Mouse (Mus musculus): ENCODE measurements around the gene Nrxn1. TPM values are rescaled to one million over a fixed set of nuclear protein-coding genes. Genes with fewer than 3 reads are reported as not detected.

Nrxn1 gene
- total RNA-seq, 2 experiments from 2014 or later = 0.42 to 3.4 TPM

DNA sequence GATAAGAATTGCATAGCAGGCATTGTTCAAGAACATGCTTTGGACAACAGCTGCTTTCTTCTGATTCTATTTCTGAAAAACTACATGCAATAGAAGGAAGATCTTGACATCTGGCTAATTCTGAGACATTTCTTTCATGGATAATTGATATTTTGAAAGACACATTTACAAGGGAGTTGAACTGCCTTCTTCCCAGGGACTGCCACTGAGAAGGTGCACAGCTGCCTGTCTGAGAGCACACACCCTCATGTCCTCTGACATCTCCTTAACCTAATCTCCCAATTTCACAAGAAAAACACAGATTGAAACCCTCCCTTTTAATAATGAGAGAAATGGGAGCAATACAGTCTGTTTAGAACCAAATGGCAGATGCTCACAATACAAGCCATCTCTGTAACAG, 884.3 kb downstream of the Nrxn1 start:
- no peak for ATAC-seq (replicated peaks; ENCODE audit: low FRiP score, poor library complexity, severe bottlenecking)

DNA sequence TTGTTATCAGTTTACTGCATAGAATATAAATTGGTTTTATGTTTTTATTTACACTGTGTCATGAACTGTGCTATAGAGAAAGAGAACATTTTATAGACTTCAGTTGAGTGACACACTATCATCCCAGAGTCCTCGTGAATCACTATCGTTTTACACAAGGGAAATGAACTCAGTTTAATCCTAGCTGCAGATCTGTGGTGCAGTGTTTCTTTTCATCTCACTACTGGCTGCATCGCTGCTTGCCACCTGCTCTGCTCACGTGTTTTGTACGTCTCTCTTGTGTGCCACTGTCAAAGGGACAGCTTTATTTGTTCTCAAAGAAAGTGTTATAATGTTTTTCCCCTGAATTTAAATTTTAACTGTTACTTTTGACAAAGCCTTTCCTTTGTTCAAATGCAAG, 885.3 kb downstream of the Nrxn1 start:
- ATAC-seq (replicated peaks; ENCODE audit: low FRiP score, poor library complexity, severe bottlenecking) = no peak

DNA sequence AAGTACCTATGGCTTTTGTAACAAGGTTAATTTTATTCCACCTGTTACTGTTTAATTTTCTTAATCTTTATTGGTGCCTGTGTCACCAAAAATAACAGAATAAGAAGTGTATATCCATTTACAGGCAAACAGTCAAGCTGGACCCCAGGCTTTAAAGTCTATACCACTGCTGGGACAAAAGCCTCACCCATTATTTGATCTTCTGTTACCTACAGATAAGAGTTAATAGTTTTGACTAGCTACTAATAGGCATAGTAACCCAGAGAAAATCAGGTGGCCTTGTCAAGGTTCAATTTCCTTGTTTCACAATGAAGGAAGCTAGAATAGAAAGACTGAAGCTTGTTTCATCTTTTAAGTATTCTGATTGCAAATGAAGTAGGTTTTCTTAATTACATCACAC, 888.9 kb downstream of the Nrxn1 start:
- ATAC-seq (replicated peaks; ENCODE audit: low FRiP score, poor library complexity, severe bottlenecking) = no peak

DNA sequence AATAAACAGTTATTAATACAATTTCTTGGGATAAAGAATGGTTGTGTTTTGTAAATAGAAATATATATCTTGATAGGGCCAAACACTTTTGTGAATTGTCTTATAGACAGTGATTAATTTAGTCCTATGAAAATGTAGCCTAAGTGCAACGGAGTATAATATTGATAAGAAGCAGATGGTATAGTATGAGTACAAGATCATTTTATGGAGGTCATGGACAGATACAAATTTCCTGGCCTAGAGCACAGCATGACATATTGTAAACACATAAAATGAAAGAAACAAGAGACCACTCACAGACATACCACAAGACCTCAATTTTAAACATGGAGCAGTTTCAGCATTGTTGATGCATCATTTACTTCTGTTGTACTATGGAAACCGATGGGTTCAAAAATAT, 890.1 kb downstream of the Nrxn1 start:
- ATAC-seq (replicated peaks; ENCODE audit: low FRiP score, poor library complexity, severe bottlenecking) = no peak

DNA sequence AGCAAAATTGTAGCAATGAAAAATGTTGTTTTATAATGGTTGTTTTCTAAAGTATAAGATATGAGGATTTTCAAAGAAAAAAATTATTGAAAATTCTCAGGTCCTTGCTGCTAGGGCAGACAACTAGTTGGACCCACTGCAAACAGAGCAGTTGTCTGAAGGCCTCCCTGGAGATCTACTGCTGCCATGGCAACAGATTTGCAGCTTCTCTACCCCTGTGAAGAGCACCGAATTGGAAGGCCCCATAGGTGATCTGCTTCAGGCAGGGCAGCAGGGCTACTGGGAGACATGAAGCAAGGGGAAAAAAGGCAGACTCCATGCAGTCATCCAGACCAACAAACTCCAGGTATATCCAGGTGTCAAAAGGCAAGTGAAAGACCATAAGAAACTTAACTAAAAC, 896.1 kb downstream of the Nrxn1 start:
- no peak for ATAC-seq (replicated peaks; ENCODE audit: low FRiP score, poor library complexity, severe bottlenecking)

DNA sequence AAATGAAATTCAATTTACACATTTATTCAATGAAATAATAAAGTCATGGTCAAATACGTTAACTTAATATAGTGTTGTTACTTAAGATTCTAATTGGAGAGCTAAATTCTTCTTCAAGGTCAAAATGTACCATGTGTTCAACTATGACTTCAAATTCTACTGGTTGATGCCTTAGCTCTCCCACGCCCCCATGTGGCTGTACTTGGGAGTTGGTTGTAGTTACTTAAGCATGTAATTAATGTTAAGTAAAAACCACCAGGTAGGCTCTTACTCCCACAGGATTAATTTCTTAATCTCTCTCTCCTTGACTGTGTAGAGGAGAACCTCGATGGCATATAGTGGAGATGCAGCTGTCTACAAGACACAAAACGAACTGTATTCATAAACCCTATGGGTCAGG, 951.3 kb downstream of the Nrxn1 start:
- no peak for ATAC-seq (replicated peaks; ENCODE audit: low FRiP score, poor library complexity, severe bottlenecking)

DNA sequence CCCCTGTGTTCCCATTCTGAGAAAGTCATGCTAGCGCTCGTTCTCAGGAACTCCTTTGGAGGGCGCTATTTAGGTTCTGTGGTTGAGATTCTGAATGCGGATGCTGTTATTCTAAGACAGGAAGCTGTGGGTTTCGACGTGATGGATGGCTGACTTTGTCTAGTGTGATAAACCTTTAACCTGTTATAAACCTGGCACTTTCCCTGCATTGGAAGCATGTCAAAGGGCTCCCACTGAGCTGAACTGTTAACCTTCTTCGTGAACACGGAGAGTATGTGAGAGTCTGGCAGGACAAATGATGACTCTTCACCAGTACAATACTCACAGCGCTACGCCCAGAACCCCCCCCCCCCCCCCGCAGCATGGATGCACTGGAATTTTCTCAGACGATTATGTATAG, 962.0 kb downstream of the Nrxn1 start:
- ATAC-seq (replicated peaks; ENCODE audit: low FRiP score, poor library complexity, severe bottlenecking) = no peak

DNA sequence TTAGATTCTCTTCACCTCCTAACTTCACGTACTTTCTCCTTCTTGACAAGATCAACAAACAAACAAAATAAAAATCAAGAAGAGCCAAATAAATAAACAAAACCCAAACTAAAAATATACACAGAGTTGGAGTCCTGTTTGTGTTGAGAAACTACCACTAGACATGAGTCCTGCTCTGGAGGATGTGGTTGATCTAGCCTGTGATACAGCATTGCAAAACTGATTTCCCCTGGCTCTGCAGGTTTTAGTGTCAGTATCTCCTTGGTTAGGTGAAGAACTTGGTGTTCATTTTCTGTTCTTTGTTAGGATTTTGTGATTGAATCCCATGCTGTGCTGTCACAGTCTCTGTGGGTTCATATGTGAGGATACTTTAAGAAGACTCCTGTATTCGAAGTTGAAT, 963.7 kb downstream of the Nrxn1 start:
- no peak for ATAC-seq (replicated peaks; ENCODE audit: low FRiP score, poor library complexity, severe bottlenecking)

DNA sequence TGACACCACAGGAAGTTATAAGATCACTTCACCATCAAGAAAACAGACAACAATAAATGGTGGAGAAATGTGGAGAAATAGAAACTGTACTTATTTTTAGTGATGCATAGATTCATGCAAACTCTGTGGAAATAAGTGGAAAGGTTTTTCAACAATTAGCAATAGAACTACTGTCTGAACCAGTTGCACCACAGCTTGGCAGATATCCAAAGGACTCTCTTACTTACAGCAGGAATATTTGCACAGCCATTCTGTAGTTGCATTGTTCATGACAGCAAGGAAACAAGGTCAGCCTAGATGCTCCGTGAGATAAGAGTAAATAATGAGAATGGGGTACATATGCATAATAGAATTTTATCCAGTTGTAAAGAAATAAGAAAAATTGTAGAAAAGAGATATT, 965.3 kb downstream of the Nrxn1 start:
- ATAC-seq (replicated peaks; ENCODE audit: low FRiP score, poor library complexity, severe bottlenecking) = no peak

DNA sequence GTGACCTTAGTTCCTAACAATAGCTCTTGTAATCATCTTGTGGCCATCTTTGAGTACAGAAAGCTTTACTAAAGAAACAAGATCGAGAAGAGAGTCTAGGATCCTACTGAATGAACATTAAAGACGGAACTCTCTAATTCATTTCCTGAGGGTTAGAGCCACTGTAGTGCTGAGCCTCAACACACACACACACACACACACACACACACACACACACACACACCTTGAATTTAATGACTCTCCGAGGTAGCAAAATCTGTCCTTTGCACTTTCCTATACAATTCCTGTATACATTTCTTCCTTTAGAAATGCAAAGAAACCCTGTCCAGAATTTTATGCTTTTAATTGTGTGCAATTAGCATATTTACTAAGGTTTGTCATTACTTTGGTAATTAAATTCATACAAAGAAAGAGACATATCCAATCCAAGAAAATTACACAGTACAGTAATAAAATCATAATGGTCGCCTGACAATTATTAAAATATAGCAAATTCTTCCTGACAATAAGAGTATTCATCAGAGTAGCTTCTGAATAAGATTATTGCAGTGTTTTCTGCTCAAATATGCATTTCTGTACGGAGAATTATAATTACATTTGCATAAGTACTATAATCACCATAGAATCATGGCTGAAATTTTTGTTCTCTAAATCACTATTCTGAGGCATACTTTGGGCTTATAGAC, 969.9 kb downstream of the Nrxn1 start:
- ATAC-seq (replicated peaks; ENCODE audit: low FRiP score, poor library complexity, severe bottlenecking) = no peak

DNA sequence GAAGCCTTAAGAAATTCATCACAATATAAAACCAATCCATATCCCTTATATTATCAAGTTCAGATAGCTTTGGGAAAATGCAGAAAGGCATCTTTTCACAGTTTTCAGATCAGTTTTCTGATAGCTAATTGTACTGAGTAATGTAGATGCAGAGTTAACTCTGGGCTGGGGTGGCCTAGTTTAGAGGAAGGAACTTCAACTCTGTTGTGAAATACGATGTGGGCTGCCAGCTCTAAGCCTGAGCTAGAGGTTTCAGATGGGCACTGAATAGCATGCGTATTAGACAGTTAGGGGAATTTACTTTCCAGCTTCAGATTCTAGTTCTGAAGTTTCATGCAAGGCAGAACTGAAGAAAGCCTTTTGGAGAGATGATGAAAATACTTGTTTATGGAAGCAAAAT, 976.6 kb downstream of the Nrxn1 start:
- no peak for ATAC-seq (replicated peaks; ENCODE audit: low FRiP score, poor library complexity, severe bottlenecking)

DNA sequence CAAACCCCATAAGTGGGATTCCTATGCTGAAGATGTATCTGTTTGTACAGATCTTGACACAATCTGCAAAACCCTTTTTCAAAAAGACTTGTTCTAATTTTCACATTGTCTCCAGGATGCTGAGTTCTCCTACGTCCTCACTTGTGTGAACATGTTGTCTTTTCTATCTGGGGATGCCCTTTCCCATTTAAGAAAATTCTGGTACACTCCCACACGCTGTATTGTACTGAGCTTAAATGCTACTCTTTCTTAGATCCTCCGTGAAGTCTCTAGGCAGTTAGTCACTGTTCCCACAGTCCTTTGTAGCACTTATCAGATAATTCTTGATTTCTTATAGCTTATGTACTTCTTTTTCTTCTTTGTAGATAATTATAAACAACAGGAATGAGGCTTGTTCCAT, 997.9 kb downstream of the Nrxn1 start:
- ATAC-seq (replicated peaks; ENCODE audit: low FRiP score, poor library complexity, severe bottlenecking) = no peak

DNA sequence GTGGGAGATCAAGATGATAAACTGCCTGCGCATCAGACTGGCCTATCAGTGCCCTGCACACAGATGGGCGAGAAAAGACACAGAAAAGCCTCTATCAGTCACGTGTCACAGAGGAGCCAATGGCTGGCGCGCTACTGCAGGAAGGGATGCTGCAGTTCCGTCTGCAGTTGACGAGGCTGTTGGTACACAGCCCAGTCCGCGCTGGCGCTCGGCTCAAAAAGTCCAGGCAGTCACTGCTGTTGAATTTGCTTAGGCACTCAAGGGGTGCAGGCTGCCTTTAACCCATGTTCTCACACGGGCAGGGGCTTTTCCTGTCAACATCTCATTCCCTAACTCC, 1004.6 kb downstream of the Nrxn1 start:
- ATAC-seq (replicated peaks; ENCODE audit: low FRiP score, poor library complexity, severe bottlenecking) = no peak

DNA sequence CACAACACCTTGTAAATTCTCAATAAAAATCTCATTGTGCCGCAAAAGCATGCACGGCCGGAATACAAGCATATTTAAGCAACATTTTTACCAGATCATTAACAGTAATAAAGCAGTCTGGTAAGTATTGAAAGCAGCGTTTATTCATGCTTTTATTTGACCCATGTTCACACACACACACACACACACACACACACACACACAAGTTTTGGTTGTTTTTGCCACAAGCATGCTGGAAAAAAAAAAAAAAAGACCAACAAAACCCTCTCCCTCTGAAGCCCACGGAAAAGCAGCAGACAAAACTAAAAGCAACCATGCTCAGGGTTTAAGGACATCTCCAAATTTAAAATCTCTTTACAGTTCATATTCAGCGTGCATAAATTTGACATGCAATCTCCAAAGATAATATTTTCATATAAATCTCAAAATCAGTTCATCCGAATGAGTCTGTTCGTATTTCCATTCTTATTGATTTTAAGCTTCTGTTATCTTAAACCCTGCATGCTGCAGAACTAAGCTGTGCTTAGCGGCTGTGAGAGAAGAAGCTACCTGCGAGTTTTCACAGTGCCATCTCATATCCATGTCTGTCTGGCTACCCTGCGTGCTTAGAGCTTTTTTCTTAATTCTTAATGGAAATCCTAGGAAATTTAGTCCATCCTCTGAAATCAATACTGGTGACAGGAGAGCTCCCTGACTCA, 1005.1 kb downstream of the Nrxn1 start:
- no peak for ATAC-seq (replicated peaks; ENCODE audit: low FRiP score, poor library complexity, severe bottlenecking)

DNA sequence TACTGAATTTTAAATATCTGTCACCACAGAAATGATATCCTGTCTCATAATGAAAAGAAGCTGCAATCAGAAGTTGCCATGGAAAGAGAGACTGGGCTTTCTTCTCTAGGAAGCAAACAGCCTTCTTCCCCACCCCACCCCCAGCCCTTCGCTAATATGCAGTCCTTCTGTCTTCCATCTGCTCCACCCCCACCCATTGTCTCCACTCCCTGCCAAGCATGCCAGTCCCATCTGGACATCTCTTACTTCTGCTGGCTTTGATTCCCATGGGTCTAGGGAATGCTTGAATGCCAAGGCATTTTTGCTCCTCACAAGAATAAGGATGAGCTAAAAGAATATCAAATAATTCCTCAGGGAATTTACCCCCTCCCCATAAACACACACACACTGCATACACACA, 1006.0 kb downstream of the Nrxn1 start:
- no peak for ATAC-seq (replicated peaks; ENCODE audit: low FRiP score, poor library complexity, severe bottlenecking)

DNA sequence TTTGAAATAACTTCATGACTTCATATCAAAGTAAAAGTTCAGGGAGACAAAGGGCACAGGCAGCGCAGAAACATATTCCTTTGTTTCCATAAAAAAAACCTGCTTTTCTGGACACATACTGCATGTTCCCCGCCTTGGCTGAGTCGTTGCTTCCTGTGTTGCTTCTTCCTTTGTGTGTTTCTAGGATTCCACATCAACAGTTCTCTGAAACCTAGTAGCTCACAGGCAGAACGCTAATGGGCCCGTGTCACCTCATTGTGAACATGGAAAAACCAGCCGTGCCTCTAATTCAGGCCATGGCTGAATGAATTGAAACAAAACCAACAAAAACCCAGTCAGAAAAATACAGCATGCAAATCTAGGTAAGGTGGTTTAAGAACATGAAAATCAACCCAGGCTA, 1013.9 kb downstream of the Nrxn1 start:
- ATAC-seq (replicated peaks; ENCODE audit: low FRiP score, poor library complexity, severe bottlenecking) = no peak

DNA sequence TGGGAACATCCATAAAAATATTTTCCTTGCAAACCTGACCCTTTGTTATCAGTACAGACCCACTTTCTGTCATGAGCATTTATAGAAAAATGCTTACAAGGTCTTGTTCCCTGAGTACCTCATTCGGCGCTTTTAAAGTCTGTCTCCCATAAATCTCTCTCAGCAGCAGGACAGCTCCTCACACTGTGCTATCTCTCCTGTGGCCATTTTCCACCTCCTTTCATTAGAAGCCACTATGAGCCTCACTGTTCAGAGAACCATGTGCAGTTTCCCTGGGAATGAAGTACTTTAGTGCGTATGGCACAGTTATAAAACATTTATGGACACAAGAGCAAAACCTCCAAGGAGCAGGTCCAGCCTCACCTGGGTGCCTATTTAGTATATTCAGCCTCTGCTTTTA, 1014.4 kb downstream of the Nrxn1 start:
- no peak for ATAC-seq (replicated peaks; ENCODE audit: low FRiP score, poor library complexity, severe bottlenecking)

DNA sequence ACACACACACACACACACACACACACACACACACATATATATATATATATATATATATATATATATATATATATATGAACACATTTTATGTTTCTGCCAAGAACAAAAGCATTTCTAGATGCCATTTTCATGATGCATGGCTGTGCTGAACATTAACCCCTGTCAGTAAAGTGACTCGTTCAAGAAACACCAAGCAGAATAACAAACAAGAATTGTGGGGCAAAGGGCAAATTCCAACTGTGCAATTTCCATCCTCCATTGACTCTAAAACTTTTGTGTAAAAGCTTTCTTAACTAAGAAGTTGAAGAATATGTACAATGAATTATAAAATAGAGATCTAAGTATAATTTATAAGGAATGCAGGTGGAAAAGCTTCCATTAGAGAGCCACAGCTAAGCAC, 1030.0 kb downstream of the Nrxn1 start:
- no peak for ATAC-seq (replicated peaks; ENCODE audit: low FRiP score, poor library complexity, severe bottlenecking)

DNA sequence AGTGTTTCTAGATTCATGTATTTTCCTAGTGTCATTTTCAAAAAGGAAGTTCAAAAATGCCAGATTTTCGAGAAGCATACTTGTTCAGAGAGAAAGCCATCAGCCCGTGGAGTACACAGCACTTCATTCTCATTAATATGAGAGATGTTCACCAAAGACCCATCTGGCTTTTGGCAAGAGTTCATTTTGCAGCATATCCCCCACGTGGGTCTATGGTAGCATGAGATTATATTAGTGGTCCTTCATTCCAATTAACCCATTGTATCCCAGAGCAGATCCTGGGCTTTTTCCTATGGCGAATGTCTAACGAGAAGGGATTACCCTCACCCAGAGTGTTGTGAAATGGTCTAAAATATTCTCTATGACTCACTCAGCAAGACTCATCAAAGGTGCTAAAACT, 1032.0 kb downstream of the Nrxn1 start:
- no peak for ATAC-seq (replicated peaks; ENCODE audit: low FRiP score, poor library complexity, severe bottlenecking)

DNA sequence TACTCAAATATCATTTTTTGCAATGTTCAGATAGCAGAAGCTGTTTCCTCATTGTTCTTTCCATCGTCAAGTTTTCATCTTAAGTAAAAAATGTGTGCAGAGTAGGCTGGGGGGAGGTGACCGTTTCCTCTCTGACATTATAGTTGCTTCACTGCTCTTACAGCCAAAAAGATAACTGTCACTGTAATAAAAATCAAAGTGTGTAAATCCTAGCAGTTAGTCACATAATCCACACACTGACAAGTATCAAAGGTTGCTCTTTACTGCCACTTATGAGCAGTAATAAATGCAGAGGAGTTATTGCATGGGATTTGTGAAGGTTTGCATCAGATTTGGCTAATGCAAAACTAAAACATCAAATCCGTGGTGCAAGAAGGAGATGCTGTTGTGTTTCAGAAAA, 1032.7 kb downstream of the Nrxn1 start:
- no peak for ATAC-seq (replicated peaks; ENCODE audit: low FRiP score, poor library complexity, severe bottlenecking)

DNA sequence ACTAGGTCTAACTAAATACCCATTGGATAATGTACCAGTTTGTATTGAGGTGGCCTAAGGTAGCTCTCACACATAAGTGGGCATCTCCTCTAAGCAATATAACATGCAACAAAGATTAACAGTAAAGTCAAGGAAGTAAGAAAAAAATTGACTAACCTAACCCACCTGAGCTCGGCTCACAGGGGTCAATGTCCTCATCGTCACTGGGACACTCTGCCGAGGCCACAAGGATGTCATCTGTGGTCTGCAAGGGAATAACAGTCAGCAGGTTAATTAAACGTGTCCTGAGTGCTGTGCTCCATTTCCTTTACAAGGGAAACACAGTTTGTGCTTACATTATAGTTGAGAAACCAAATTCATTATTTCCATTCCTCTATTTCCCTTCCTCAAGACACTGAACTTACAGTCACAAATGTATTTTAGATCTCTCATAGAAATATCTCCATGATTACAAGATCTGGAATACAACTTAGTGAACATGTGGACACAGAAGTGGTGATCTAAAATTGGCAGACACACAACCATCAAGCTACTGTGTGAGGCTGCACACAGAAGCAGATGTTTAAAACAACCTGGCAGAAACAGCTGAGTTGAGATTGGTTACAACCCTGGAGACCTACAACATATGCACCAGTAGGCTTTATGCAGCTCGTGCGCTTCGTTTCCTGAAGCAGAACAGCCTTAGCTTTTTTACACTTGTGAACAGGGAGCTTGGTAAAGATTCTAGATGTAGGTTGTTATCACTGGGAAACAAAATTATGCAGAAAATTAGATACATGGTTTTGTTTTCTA, 1033.4 kb downstream of the Nrxn1 start:
- ATAC-seq (replicated peaks; ENCODE audit: low FRiP score, poor library complexity, severe bottlenecking) = no peak

All from erythroid progenitor cell, adult 5-6 weeks (primary cell).